Mouse (Mus musculus) spleen, embryonic (tissue): ENCODE measurements around the gene Bud13.

Source experiments
- CTCF ChIA-PET: fragments of 350-600 bp; sonication (Branson Sonifier 250); formaldehyde crosslinking; loops from one replicate; lab custom pipeline; 2022; lab: Charles Lee

The Bud13 gene

DNA sequence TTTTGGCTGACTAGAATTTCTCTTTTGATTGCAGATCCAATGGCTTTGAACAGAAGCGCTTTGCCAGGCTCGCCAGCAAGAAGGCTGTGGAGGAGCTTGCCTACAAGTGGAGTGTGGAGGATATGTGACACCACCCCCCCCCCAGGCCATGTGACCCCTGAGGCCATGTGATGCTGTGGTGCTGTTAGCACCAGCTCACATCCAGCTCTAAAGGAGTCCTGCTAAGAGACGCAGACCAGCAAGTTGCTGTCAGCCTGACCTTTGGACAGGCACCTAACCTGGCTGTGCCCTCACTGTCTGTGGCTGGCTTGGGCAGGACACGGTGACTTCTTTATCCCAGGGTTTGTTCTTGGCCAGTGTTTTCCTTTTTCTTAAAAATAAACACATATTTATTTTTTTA, 15.6 kb downstream of the Bud13 start:
- CTCF ChIA-PET: interaction anchor here (0.6 kb wide), 1 partner anchor 17 kb away, joined by 3 read pairs; no protein-coding TSS in a partner anchor

DNA sequence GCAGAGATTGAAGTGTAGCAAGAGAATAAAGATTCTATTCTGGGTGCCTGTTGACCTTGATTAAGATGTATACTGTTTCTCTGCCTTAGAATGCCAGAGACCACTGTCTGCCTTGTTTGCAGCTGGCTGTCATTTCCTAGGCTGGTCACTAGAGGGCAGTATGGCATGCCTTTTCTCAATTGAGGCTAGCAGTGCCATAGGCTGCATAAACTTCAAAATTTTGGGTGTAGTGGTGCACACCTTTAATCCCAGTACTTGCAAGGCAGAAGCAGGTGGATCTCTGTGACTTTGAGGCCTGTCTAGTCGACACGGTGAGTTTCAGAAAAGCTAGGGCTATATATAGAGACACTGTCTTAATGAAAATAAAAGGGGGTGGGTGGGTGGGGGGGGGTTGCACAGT, 19.3 kb downstream of the Bud13 start:
- CTCF ChIA-PET: interaction anchor here (0.6 kb wide), 1 partner anchor 592 kb away, joined by 5 read pairs; no protein-coding TSS in a partner anchor

DNA sequence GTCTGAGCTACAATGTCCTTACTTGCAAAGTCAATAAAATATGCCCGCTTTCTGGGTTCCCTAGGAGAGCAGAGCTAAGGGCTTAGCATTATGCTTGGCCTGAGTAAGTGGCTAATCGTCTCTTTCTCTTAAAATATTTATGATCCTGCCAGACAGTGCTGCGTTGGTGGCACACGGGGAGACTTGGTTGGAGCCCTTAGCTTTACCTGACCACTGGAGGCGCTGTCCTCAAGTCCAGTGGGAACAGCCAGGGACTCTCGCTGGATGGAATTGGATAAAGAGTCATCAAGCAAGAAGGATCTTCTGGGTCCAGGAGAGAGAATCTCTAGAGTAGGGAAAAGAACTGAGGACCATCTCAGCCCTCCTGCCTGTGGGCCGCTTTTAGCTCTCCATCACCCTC, 26.3 kb downstream of the Bud13 start:
- CTCF ChIA-PET: no interaction called here

DNA sequence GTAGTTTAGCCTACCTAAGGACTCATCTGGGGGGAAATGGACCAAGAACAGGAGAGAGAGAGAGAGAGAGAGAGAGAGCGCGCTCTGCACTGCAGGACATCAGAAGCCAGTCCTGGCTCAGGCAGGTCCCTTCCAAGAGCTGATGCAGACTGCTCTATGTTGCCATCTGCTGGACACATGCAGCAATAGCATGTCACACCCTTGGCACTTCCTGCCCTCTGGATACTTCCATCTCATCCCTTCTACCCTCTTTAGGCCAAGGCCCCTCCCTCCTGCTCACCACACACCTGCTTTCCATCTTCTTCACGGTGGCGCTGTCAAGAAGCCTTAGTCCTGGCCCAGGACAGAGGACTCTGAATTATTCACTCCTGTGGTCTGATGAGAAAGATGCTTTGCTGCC, 31.7 kb downstream of the Bud13 start:
- CTCF ChIA-PET: interaction anchor here (0.7 kb wide), 1 partner anchor 104 kb away, joined by 5 read pairs; no protein-coding TSS in a partner anchor

DNA sequence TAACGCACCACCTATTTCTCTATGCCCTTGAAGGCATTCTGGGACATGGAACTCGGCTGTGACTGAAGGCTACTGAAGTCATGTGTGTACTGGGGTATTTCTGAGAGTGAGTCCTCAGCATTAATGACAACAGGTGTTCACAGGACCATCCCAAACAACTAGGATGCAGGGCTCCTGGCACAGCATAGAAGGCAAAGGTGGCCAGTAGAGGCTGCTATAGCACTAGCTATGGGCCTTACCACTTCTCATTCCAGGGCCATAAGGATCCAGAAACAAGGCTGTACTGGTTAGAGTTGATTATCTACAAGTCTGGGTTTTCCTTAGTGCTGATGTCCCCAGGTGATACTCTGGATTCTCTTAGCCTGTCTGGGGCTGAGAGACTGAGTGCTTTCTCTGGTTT, 32.1 kb downstream of the Bud13 start:
- CTCF ChIA-PET: interaction anchor here (0.7 kb wide), 1 partner anchor 104 kb away, joined by 5 read pairs; no protein-coding TSS in a partner anchor

DNA sequence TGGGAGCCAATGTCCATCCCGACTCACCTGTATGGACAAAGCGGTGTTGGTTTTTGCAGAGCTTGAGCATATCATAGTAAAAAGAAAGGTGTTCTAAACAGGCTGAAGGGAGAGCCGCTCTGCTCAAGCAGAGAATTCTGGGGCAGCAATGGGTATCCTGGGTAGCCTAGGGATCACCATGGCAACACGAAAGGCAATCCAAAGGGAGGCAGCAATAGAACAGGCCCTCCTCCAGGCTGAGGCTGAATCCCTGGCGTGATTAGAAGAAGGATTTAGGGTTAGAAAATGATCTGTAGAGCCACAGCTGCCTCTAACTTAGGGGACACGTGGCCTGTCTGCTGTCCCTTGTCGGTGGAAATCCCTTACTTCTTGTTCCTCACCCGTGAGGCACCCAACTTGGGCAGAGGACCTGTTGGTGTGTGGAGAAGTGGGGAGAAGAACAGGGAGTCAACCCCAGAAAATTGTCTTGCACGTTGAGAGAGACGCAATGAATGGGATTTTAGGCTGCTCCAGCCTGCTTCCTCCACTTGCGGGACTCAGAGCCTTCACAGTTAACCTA, 33.1 kb downstream of the Bud13 start:
- CTCF ChIA-PET: interaction anchor here (0.6 kb wide), 1 partner anchor 17 kb away, joined by 3 read pairs; no protein-coding TSS in a partner anchor

DNA sequence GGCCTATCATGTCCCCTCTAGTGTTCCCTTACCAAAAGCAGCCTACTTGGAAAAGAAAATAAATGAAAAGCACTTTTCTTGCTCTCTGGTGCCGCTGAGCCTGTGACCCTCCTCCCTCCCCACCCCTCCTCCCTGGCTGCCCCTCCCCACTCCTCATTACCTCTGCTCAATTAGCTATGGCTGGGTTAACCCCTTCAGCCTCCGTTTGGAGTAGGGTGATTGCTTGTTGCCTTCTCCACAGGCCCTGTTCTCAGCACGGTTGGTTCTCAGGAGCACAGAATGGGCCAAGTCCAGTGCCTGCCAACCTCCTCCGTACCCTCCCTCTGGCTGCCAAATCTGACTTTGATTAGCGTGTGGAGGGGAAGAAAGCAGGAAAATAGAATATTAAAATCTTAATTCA, 33.6 kb downstream of the Bud13 start:
- CTCF ChIA-PET: no interaction called here

DNA sequence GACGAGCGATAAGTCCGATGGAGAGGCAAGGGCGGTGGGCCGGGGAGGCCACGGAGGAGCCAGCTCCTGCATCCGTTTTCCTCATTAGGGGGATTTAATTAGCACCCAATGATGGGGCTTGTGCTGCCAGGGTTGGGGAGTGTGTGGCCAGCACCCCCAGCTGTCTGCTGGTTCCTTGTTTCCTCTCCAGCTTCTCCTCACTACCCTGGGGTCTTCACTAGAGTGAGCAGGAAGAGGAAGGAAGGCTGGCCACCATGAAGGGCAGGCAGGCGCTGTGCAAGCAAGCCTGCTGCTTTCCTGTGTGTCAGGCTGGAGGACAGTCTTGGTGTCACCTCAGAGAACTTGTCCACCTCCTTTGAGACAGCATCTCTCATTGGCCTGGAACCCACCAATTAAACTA, 34.1 kb downstream of the Bud13 start:
- CTCF ChIA-PET: no interaction called here

DNA sequence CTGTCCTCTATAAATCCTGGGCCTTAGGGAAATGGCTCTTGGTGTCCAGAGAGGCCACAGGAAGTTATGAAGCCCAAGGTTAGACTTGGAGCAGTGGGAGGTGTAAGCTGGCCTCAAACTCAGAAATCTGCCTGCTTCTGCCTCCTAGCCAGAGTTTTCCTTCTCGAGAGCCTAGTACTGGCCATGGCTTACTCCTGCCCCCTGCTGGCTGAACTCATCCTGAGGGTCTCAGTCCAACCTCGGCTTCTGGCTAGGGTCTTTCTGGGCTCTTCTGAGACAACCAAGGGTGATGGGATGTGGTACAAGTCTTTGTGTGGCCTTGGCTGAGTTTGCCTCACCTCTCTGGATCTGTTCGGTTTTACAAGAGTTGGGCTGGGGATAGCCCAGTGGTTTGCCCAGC, 35.1 kb downstream of the Bud13 start:
- CTCF ChIA-PET: no interaction called here

DNA sequence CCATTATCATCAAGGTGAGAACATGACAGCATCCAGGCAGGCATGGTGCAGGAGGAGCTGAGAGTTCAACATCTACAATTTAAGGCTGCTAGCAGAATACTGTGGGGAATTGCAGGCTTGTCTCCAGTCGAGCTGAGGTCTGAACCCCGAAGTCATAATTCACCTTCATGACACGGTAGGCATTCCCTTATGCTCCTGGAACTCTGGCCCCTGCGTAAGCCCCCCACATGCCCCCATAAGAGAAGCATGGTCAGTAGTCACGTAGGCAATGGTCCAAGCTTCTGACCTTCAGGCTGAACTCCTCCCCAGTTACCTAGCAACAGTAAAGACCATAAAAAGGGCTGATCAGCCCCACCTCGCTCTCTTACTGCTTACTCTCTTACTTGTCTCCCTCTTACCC, 37.1 kb downstream of the Bud13 start, which contains the start of gene 4931429L15Rik:
4931429L15Rik (minus strand) TSS at position 101 of the 400 bp plus-strand sequence.
- CTCF ChIA-PET: interaction anchor here (0.7 kb wide), 1 partner anchor 37 kb away, joined by 3 read pairs; the partner anchor contains the start of gene Bud13

DNA sequence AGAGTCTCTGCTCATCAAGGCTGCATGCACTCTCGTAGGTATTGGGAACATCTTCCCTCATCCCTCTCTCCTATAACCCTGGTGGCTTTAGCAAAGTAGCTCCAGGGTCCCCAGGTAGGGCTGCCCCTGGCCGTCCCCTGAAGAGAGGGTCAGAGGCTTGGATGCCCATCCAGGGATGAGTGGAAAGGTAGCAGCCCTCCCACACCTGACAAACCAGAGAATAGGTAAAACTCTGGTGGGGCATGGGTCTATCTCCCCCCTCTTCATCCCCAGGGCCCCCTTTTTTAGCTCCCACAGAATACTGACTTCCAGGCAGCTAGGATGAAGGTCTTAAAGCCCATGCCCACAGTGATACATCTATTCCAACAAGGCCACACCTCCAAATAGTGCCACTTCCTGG, 37.7 kb downstream of the Bud13 start:
- CTCF ChIA-PET: no interaction called here

DNA sequence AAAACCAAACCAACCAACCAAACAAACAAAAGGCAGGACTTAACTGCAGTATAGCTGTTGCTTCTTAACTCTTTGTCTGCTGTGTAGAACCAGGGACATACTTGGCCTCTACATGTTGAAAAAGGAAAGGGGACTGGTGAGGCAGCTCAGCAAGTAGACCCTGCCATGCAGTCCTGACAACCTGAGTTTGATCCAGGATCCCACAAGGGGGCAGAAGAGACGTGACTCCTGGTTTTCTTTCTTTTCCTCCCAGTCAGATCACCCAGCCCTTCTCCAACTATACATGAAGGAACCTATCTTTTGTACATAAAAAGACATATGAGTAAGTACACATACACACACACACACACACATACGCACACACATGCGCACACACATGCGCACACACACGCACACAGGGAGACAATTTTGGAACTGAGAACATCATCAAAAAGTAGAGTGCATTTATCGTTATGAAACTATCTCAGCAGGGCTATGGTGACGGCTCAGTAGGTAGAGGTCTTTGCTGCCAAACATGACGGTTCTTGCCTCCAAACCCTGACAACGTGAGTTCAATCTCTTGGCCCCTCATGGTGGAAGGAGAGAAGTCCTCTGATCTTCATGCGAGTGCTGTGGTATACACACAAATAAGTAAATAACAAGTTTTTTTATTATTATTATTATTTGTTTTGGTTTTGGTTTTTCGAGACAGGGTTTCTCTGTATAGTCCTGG, 44.0 kb downstream of the Bud13 start:
- CTCF ChIA-PET: no interaction called here

DNA sequence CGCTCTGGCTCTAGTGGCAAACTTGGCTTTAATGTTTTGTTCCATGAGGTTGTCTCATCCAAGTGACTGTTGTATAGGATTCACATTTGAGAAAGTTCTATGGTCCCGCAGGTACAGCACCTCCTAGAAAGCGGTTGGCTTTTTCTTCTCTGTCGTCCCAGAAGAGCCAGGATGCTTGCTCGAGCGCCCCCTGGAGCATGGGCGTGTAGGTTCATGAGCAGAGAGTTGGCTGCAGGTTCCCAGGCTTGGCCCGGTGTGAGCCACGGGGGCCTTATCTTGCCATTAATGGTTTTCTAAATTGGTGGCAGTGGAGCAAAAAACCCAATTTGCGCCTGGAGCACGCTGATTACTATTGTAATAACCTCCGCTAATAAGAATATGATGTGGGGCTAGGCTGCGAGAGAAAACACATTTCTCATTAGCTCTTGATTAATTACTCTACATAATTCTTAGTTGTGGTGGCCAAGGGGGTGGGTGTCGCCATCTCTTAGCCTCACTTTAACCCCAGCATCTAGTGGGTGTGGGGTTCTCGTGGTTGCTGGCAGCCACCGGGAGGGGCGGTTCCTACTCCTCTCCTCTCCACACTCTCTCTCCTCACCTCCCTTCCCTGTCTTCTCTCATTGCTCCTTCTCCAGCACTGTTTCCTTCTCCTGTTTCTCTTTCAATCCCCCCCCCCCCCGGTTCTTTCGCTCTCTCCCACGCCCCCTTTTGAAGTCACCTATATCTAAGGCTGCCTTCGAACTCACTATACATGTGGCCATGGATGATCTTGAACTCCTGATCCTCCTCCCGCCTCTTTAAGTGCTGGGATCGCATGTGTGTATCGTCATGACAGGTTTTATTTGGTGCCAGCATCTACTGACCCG, 45.1 kb downstream of the Bud13 start:
- CTCF ChIA-PET: no interaction called here

DNA sequence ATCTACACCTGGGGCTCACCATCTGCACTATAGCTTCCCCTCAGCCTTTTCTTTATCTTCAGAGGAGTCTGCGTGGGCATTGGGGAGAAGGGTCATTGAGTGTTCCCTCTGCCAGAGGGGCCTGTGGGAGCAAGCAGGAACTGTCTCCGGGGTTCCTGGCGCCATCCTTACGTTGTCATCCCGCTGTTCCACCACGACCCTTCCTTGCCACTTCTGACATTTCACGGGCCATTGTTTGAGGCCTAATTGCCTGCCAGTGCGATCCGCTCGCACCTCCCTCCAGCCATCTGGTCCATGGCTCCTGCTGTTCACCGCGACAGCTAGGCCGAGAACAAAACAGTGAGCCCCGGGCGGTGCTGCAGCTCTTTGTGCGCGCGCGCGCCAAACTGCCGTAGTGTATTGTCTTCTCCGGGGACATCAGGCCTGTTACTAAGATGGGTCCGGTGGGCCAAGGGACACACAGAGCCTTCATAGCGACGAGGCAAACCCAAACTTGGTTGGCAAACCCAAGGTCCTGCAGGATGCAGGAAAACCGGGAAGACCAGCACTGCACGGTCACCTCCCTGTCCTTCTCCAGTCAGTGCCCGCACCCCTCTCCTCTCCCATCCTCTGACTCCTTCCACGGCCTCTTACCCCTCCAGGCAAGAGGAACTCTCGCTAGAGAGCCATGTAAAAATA, 45.9 kb downstream of the Bud13 start:
- CTCF ChIA-PET: no interaction called here

DNA sequence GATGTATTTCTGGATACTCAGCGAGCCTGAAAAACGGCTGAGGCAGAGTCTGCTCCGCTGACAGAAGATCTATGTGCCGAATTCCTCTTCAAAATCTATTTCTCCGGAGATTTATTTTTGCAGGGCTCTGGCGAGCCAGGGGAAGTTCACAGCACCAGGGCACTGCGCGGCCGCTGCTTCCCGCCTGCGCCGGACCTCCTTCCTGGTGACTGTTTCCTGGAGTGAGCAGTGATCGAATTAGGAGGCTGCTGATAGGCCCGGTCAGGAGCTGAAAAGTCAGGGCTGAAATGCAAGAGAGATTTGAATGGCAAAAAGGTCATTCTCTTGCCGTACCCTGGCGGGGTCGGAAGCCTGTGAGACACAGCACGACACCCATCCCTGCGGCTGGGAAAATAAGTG, 46.4 kb downstream of the Bud13 start:
- CTCF ChIA-PET: no interaction called here

DNA sequence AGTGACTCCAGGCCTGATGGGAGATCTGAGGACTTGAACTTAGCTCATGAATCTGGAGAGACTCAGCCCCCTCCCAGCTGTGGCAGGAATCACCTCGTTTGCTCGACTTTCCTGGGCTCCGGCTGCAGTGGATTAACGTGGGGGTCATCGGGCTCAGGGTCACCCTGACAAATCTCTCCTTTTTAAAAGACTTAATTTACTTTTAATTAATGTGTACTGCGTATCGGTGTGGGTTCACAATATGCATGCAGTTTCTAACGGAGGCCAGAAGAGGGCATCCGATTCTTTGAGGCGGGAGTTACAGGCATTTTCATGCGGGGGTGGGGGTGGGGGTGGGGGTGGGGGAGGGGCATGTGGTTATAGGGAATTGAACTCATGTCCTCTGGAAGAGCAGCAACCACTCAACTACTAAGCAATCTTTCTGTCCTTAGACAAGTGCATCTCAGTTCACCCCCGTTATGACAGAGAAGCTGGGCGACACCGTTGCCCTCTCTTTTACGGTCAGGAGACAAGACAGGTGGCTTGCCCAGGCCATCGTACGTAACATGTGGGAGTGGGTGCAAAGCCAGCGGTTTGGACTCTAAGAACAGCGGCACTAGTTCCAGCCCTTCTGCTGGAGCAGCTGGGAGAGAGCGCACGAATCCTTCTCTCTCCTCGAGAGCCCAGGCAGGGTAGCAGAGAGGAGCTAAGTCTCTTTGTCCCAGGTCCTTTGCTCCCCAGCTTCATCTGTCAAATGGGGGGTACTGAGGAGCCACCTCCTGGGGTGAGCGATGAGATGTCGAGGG, 47.2 kb downstream of the Bud13 start:
- CTCF ChIA-PET: no interaction called here

DNA sequence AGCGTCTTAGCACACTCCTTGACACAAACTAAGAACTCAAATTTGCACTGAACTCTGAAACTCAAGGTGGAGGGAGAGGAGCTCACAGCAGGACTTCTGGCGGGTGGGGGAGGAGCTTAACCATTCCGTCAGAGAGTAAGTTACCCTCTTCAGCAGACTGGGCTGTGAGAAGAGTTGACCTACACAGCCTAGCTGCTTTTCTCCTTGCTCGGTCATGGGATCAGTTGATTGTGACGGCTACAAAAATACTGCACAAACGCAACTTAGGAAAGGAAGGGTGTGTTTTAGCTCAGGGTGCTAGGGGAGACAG, 47.7 kb downstream of the Bud13 start:
- CTCF ChIA-PET: no interaction called here

DNA sequence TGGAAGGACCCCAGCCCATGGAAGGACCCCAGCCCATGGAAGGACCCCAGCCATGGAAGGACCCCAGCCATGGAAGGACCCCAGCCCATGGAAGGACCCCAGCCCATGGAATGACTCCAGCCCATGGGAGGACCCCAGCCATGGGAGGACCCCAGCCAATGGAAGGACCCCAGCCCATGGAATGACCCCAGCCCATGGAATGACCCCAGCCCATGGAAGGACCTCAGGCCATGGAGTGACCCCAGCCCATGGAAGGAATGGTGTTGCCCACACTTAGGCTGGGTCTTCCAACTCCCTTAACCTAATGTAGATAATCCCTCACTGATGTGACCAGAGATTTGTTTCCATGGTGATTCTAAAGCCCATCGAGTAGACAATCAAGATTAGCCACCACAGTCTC, 48.5 kb downstream of the Bud13 start:
- CTCF ChIA-PET: interaction anchor here (0.7 kb wide), 1 partner anchor 250 kb away, joined by 4 read pairs; no protein-coding TSS in a partner anchor

DNA sequence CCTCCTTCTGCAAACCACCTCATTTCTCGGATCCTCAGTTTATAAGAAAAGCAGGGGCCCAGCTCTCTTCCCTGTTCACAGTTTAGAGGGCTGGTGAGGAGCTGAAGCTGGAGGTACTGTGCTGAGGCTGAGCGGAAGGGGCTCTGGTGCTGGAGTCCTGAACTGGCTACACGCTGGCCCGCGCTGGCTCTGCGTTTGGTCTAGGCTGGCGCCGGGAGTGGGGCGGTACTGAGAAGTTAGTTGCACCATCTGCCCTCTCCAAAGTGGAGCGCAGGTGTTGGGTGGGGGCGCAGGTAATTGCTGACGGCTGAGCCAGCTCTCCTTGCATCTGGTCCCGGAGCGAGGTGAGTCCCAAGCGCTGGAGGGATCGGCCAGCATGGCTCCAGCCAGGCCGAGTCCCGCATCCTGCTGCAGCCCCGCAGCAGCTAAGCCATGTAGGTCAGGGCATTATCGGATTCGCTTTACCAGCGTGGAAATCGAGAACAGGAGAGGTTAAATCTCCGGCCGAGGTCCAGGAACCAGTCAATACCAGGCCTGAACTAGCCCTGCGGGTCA, 51.7 kb downstream of the Bud13 start:
- CTCF ChIA-PET: no interaction called here

DNA sequence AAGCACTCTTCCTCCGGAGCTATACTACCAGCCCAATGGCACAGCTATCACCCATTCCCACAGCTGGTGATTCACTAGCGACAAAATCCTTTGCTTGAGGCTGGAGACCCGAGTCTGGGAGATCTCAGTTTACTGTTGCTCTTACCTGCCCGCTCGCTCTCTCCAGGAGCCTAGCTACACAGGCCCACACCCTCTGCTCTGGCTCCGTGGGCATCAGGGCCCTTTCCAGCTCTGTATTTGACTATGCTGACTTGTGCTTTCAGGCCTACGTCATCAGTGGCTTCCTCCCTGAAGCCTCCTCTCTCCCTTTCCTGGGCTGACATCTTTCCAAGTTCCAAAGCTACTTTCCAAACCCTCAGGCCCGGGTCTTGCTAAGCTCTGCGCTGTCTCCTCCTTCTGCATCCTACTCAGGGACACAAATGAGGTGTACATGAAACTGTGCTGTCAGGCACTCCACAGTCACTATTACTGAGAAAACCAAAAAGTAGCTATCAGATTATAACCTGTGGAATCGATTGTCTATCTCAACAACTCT, 52.7 kb downstream of the Bud13 start:
- CTCF ChIA-PET: no interaction called here
